Mouse (Mus musculus): ENCODE data around the gene Calhm2. TPM values are rescaled to one million over a fixed set of nuclear protein-coding genes. Genes with fewer than 3 reads are reported as not detected.

Gene Calhm2
- 4.6 and 5.3 TPM in 2 replicates for polyA plus RNA-seq (2012; rRNA removed)

GRCm38 (mm10) chr19:47137771-47138421, at the start of gene Calhm2:
Gene Calhm2, minus strand, starts transcription at chr19:47138294.
- Histone ChIP-seq H3K4me3 (ENCODE audit: insufficient read depth, low read length) (peak within 1 kb of the TSS; percentile 52), H3K4me1 (ENCODE audit: control insufficient read depth, insufficient read depth, low read length) (peaks cover 6% of the 10 kb centered on the region; the same call in 1 of the 2 replicates), H3K27ac (ENCODE audit: insufficient read depth, low read length) (peak within 1 kb of the TSS; percentile 87)
- TF ChIP-seq CTCF (IDR thresholded peaks at IDR 0.05; ENCODE audit: extremely low read depth, insufficient read depth, low read length), result no peak
- no peak for TF ChIP-seq POLR2A (IDR thresholded peaks at IDR 0.05; ENCODE audit: extremely low read depth, insufficient read depth, low read length)

- TF ChIP-seq CTCF (IDR thresholded peaks at IDR 0.05; ENCODE audit: extremely low read depth, insufficient read depth, low read length) (no peak), POLR2A (IDR thresholded peaks at IDR 0.05; ENCODE audit: extremely low read depth, insufficient read depth, low read length) (no peak)
- Histone ChIP-seq H3K27ac (ENCODE audit: insufficient read depth, low read length) (no peak overlapping the region), H3K4me3 (ENCODE audit: insufficient read depth, low read length) (no peak overlapping the region), H3K4me1 (ENCODE audit: control insufficient read depth, insufficient read depth, low read length) (peaks cover 6% of the 10 kb centered on the region)
Measured at GRCm38 (mm10) chr19:47186514-47187275, 48.6 kb upstream of the Calhm2 start.

GRCm38 (mm10) chr19:47184736-47185135, 46.6 kb upstream of the Calhm2 start:
- no peak overlapping the region for H3K27ac ChIP-seq (ENCODE audit: insufficient read depth, low read length)
- no peak for TF ChIP-seq CTCF (IDR thresholded peaks at IDR 0.05; ENCODE audit: extremely low read depth, insufficient read depth, low read length)
- no peak for TF ChIP-seq POLR2A (IDR thresholded peaks at IDR 0.05; ENCODE audit: extremely low read depth, insufficient read depth, low read length)

GRCm38 (mm10) chr19:47184221-47184620, 46.1 kb upstream of the Calhm2 start:
- TF ChIP-seq POLR2A (IDR thresholded peaks at IDR 0.05; ENCODE audit: extremely low read depth, insufficient read depth, low read length) (no peak), CTCF (IDR thresholded peaks at IDR 0.05; ENCODE audit: extremely low read depth, insufficient read depth, low read length) (no peak)
- H3K4me3 ChIP-seq (ENCODE audit: insufficient read depth, low read length), result no peak overlapping the region
- H3K4me1 ChIP-seq (ENCODE audit: control insufficient read depth, insufficient read depth, low read length), result peaks cover 6% of the 10 kb centered on the region
- H3K27ac ChIP-seq (ENCODE audit: insufficient read depth, low read length), result no peak overlapping the region

More at GRCm38 (mm10) chr19:47184736-47185135, 46.6 kb upstream of the Calhm2 start:
- H3K4me1 ChIP-seq (ENCODE audit: control insufficient read depth, insufficient read depth, low read length), result peaks cover 6% of the 10 kb centered on the region
- H3K4me3 ChIP-seq (ENCODE audit: insufficient read depth, low read length), result no peak overlapping the region

GRCm38 (mm10) chr19:47180011-47180410, 41.9 kb upstream of the Calhm2 start:
- TF ChIP-seq CTCF (IDR thresholded peaks at IDR 0.05; ENCODE audit: extremely low read depth, insufficient read depth, low read length) (no peak), POLR2A (IDR thresholded peaks at IDR 0.05; ENCODE audit: extremely low read depth, insufficient read depth, low read length) (no peak)
- no peaks in the 10 kb centered on the region; the same call in 1 of the 2 replicates for H3K4me1 ChIP-seq (ENCODE audit: control insufficient read depth, insufficient read depth, low read length)
- no peak overlapping the region for H3K27ac ChIP-seq (ENCODE audit: insufficient read depth, low read length)
- H3K4me3 ChIP-seq (ENCODE audit: insufficient read depth, low read length), result peak overlapping the region; percentile 92

- Histone ChIP-seq H3K4me1 (ENCODE audit: control insufficient read depth, insufficient read depth, low read length) (no peaks in the 10 kb centered on the region; the same call in 1 of the 2 replicates), H3K27ac (ENCODE audit: insufficient read depth, low read length) (0 out of 2 replicates have a peak overlapping the region, but pooled peaks have one; percentile 72), H3K4me3 (ENCODE audit: insufficient read depth, low read length) (peak overlapping the region; percentile 92)
- no peak for TF ChIP-seq CTCF (IDR thresholded peaks at IDR 0.05; ENCODE audit: extremely low read depth, insufficient read depth, low read length)
- TF ChIP-seq POLR2A (IDR thresholded peaks at IDR 0.05; ENCODE audit: extremely low read depth, insufficient read depth, low read length), result 0 out of 2 replicates have a peak, but pooled peaks have one; percentile 36
Measured at GRCm38 (mm10) chr19:47179272-47179809, 41.2 kb upstream of the Calhm2 start.

- H3K4me3 ChIP-seq (ENCODE audit: insufficient read depth, low read length), result peak within 1 kb of the TSS; percentile 92
- no peak for TF ChIP-seq CTCF (IDR thresholded peaks at IDR 0.05; ENCODE audit: extremely low read depth, insufficient read depth, low read length)
- no peak for TF ChIP-seq POLR2A (IDR thresholded peaks at IDR 0.05; ENCODE audit: extremely low read depth, insufficient read depth, low read length)
- no peaks in the 10 kb centered on the region; the same call in 1 of the 2 replicates for H3K4me1 ChIP-seq (ENCODE audit: control insufficient read depth, insufficient read depth, low read length)
- 0 out of 2 replicates have a peak within 1 kb of the TSS, but pooled peaks have one; percentile 72 for H3K27ac ChIP-seq (ENCODE audit: insufficient read depth, low read length)
Measured at GRCm38 (mm10) chr19:47178431-47179271, 40.6 kb upstream of the Calhm2 start, which contains the start of gene Neurl1a. Gene Neurl1a, plus strand, starts transcription at chr19:47178820.

- no peak for TF ChIP-seq POLR2A (IDR thresholded peaks at IDR 0.05; ENCODE audit: extremely low read depth, insufficient read depth, low read length)
- TF ChIP-seq CTCF (IDR thresholded peaks at IDR 0.05; ENCODE audit: extremely low read depth, insufficient read depth, low read length), result peak; percentile 56
- H3K27ac ChIP-seq (ENCODE audit: insufficient read depth, low read length), result no peak overlapping the region
- H3K4me1 ChIP-seq (ENCODE audit: control insufficient read depth, insufficient read depth, low read length), result no peaks in the 10 kb centered on the region; the same call in 1 of the 2 replicates
- peak overlapping the region; percentile 92 for H3K4me3 ChIP-seq (ENCODE audit: insufficient read depth, low read length)
Measured at GRCm38 (mm10) chr19:47178001-47178400, 39.9 kb upstream of the Calhm2 start.

Measured in cortical plate, adult 2 months (tissue).